Mouse (Mus musculus): ENCODE measurements around the gene Cldn3. TPM values are rescaled to one million over a fixed set of nuclear protein-coding genes. Genes with fewer than 3 reads are reported as not detected.

Cldn3 gene
- 129 TPM for polyA plus RNA-seq (2014; fragmentation: Illumina TruSeq; extraction: RNeasy Lipid Tissue Mini Kit (QIAGEN cat#74804); ENCODE audit: insufficient read depth, low read depth, low replicate concordance)

DNA sequence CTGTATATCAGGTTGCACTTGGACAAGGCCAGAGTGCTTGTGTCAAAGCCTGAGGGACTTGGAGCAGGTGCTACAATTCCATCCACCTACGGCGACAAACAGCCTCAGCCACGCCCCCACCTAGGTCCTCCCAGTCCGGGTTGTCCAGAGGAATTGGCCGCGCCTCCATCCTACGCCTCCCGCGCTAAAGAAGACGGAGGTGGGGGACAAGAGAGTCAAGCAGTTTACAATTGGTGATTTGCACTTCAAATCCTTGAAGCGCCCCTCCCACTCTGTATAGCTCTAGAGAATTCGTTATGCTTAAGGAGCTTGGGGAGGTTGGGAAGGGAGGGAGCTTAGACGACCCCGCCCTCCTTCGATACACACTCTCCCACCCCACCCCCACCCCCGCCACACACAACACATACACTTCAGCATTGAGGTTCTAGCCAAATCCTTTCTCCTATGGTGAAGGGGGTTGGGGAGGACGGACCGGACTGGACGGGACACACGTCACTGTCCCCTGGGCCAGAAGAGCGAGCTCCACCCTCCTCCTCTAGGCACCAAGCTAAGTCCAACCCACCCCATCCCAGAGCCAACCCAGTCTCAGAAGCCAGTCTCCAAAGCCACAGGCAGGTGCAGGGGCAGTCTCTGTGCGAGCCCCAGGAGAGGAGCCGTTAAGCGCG lies at the start of gene Cldn3:
Gene Cldn3, plus strand, starts transcription at position 582 of the 665 bp plus-strand sequence.

DNA sequence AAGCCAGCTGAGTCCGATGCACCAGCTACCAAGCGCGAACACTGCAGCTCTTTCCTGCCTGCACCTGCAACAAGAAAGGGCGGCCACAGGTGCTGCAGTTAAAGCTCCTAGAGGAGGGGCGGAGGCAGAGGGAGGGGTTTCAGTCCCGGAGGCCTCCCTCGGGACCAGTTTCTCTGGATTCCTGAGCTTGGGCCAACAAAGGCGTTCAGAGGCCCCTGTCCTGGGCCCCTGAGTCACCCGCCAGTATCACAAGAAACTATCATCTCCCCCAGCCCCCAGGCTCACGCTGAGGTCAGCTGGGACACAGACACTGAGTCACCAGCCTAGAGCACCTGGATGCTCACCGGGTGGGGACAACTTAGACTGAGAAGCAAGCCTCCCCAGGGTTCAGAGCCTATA lies 39.2 kb upstream of the Cldn3 start, which contains the start of gene Cldn4:
Gene Cldn4, minus strand, starts transcription at position 78 of the 399 bp plus-strand sequence.

DNA sequence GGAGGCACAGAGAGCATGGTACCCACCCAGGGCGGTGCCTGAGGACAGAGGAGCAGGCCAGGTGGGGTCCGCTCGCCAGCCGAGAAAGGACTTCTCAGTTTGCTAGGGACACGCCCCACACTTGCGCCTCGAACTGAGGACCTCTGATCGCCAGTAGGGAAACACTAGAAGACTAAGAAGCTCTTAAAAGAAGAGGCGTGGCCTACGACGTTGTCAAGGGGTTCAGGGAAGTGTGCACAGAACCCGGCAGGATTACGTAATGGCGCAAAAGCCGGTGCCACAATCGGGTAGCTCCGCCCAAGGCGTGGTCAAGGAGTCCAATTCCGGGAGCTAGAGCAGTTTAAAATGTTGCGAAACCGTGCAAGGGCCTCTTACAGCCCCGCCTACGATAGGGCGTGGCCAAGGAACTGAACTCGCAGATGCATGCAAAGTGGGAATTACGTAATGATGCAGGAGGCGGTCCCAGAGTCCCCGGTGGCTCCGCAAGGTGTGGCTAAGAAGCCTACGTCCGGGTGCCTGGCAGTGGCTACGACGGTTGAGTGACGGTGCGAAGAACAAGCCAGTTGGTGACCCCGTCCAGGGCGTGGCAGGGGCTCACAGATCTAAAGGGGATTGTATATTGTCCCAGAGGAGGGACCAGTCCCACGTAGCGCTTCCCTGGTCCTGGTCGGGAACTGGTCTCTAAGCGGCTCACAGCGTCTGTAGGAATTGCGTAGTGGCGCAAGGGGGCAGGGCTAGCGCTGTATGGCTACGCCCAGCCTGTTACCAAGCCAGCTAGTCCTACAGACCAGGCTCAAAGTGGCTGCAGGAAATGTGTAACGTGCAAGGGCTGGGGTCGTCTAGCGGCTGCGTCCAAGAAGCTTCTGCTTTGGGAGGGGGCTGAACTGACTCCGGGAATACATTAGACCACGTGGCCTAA lies 22.9 kb downstream of the Cldn3 start, which contains the start of gene Abhd11:
Gene Abhd11, plus strand, starts transcription at position 482 of the 919 bp plus-strand sequence.

DNA sequence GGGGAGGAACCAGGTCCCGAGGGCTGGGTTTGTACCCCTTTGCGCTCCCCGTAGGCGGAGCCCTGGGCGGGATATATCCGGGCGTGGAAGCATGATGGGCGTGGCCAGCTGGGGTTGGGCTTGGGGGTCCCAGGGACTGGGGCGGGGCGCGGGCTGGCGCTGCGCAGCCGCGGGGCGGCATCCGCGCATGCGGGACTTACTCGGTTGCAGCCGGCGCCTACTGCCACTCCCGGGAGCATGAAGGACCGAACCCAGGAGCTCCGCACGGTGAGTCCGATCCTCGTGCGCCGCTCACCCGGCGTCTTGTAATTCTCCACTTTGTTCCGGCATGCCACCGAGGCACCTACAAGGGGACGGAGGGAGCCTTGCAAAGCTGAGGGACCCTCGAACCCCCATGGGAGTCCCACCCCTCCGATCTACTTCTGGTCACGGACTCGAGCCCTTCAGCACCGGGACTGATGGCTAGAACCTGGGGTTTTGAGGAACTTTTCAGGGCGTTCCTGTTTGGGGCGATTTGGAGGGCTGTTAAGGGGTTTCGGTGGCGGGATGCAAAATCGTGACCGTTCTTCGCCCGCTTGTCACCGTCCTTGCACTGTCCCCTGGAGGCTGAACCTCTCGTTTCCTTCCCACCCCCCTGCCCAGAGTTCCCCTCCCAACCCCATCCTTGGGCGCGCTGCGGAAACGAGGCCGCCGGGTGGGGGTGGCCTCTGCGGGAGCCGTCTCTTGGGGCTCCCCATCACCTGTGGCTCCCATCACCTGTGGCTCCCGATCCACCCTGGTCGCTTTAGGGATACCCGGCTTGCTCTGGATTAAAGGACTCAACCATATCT lies 37.5 kb downstream of the Cldn3 start, which contains the start of gene Stx1a:
Gene Stx1a, plus strand, starts transcription at position 139 of the 830 bp plus-strand sequence.

Other genes with a start within 250 kb of the Cldn3 start
- 125 TPM for gene Eln, start 238.9 kb upstream of the Cldn3 start, polyA plus RNA-seq (2014; fragmentation: Illumina TruSeq; extraction: RNeasy Lipid Tissue Mini Kit (QIAGEN cat#74804); ENCODE audit: insufficient read depth, low read depth, low replicate concordance)
- gene Tmem270, start 79.5 kb upstream of the Cldn3 start, polyA plus RNA-seq (2014; fragmentation: Illumina TruSeq; extraction: RNeasy Lipid Tissue Mini Kit (QIAGEN cat#74804); ENCODE audit: insufficient read depth, low read depth, low replicate concordance), result not detected
- not detected for gene Cldn13, start 70.7 kb upstream of the Cldn3 start, polyA plus RNA-seq (2014; fragmentation: Illumina TruSeq; extraction: RNeasy Lipid Tissue Mini Kit (QIAGEN cat#74804); ENCODE audit: insufficient read depth, low read depth, low replicate concordance)
- 8.2 TPM for gene Mettl27, start 53.8 kb upstream of the Cldn3 start, polyA plus RNA-seq (2014; fragmentation: Illumina TruSeq; extraction: RNeasy Lipid Tissue Mini Kit (QIAGEN cat#74804); ENCODE audit: insufficient read depth, low read depth, low replicate concordance)
- gene Cldn4, start 39.3 kb upstream of the Cldn3 start, polyA plus RNA-seq (2014; fragmentation: Illumina TruSeq; extraction: RNeasy Lipid Tissue Mini Kit (QIAGEN cat#74804); ENCODE audit: insufficient read depth, low read depth, low replicate concordance), result 3.7 TPM
- gene Abhd11, start 22.9 kb downstream of the Cldn3 start, polyA plus RNA-seq (2014; fragmentation: Illumina TruSeq; extraction: RNeasy Lipid Tissue Mini Kit (QIAGEN cat#74804); ENCODE audit: insufficient read depth, low read depth, low replicate concordance), result 38.0 TPM
- gene Stx1a, start 37.3 kb downstream of the Cldn3 start, polyA plus RNA-seq (2014; fragmentation: Illumina TruSeq; extraction: RNeasy Lipid Tissue Mini Kit (QIAGEN cat#74804); ENCODE audit: insufficient read depth, low read depth, low replicate concordance), result 3.2 TPM
- 16.3 TPM for gene Dnajc30, start 78.0 kb downstream of the Cldn3 start, polyA plus RNA-seq (2014; fragmentation: Illumina TruSeq; extraction: RNeasy Lipid Tissue Mini Kit (QIAGEN cat#74804); ENCODE audit: insufficient read depth, low read depth, low replicate concordance)
- gene Bud23, start 78.7 kb downstream of the Cldn3 start, polyA plus RNA-seq (2014; fragmentation: Illumina TruSeq; extraction: RNeasy Lipid Tissue Mini Kit (QIAGEN cat#74804); ENCODE audit: insufficient read depth, low read depth, low replicate concordance), result 28.5 TPM
- 1.6 TPM for gene Vps37d, start 92.1 kb downstream of the Cldn3 start, polyA plus RNA-seq (2014; fragmentation: Illumina TruSeq; extraction: RNeasy Lipid Tissue Mini Kit (QIAGEN cat#74804); ENCODE audit: insufficient read depth, low read depth, low replicate concordance)
- gene Mlxipl, start 103.7 kb downstream of the Cldn3 start, polyA plus RNA-seq (2014; fragmentation: Illumina TruSeq; extraction: RNeasy Lipid Tissue Mini Kit (QIAGEN cat#74804); ENCODE audit: insufficient read depth, low read depth, low replicate concordance), result 2.0 TPM
- 5.7 TPM for gene Tbl2, start 163.4 kb downstream of the Cldn3 start, polyA plus RNA-seq (2014; fragmentation: Illumina TruSeq; extraction: RNeasy Lipid Tissue Mini Kit (QIAGEN cat#74804); ENCODE audit: insufficient read depth, low read depth, low replicate concordance)
- gene Bcl7b, start 182.1 kb downstream of the Cldn3 start, polyA plus RNA-seq (2014; fragmentation: Illumina TruSeq; extraction: RNeasy Lipid Tissue Mini Kit (QIAGEN cat#74804); ENCODE audit: insufficient read depth, low read depth, low replicate concordance), result 39.0 TPM
- gene Baz1b, start 201.1 kb downstream of the Cldn3 start, polyA plus RNA-seq (2014; fragmentation: Illumina TruSeq; extraction: RNeasy Lipid Tissue Mini Kit (QIAGEN cat#74804); ENCODE audit: insufficient read depth, low read depth, low replicate concordance), result 18.5 TPM

Data from lung, adult 10 weeks (tissue).